Mouse (Mus musculus) testis, adult 2 months (tissue): Measurements from ENCODE around the gene Gripap1.
"Not testable (repeated sequence)": the region's sequence is repeated elsewhere in the genome, so short reads cannot be mapped to it uniquely, and the experiment has no call there.

ENCODE experiments used
- CTCF ChIP-seq: fragments of 200-500 bp; IDR thresholded peaks from 2 replicates; pipeline ENCODE4 v1.5.1; 2012; ENCODE audit warnings: low read depth, mild to moderate bottlenecking, inconsistent platforms, low read length, moderate library complexity; ENCODE audit not compliant: control insufficient read depth, insufficient read depth, insufficient replicate concordance
- POLR2A ChIP-seq: fragments of 200-500 bp; IDR thresholded peaks from 2 replicates; pipeline ENCODE4 v1.6.1; 2012; ENCODE audit warnings: low read depth, mild to moderate bottlenecking, inconsistent platforms, low read length, moderate library complexity; ENCODE audit not compliant: control insufficient read depth

DNA sequence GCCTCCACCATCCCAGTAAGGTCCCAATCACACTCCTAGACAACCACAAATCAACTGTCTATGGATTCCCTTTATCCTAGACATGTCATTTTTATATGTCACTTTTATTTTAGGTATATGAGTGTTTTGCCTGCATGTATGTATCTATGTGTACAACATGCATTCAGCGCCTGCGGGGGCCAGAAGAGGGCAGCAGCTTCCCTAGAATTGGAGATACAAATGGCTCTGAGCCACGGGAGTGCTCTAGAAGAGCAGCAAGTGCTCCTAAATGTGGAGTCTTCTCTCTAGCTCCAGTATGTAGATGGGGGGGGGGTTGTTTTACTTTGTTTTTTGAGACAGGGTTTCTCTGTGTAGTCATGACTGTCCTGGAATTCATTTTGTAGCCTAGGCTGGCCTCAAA, 35.9 kb upstream of the Gripap1 start:
- TF ChIP-seq CTCF, POLR2A: not testable (repeated sequence)
